Mouse (Mus musculus) cerebellum, adult 2 months (tissue): ENCODE measurements around the gene Exd2.

Experiments
- CTCF ChIP-seq: fragments of 200-500 bp; IDR thresholded peaks from 2 replicates; pipeline ENCODE4 v1.5.1; 2011; ENCODE audit warnings: low read depth, mild to moderate bottlenecking, control low read depth, low read length, moderate library complexity, borderline replicate concordance; ENCODE audit not compliant: insufficient read depth
- POLR2A ChIP-seq: fragments of 200-500 bp; IDR thresholded peaks from 2 replicates; pipeline ENCODE4 v1.6.1; 2011; ENCODE audit warnings: low read length, control low read depth, borderline replicate concordance; ENCODE audit not compliant: insufficient read depth

DNA sequence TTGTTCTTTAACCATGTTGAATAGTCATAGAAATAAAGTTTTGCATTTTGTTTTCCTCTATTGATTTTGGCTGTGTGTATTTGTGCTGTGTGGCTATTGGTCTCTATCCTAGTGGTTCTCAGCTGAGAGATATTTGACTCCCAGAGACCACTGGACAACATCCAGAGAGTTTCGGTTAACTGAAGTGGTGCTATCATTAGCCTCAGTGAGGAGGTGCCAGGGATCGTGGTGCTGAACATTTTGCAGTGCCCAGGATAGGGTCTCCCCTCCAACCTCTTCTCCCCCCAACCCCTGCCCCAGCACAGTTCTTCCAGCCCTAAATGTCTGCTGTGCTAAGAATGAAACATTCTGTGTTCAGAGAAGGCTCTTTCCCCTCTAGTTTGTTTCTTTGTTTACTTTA, 7.3 kb downstream of the Exd2 start:
- TF ChIP-seq CTCF, result no peak
- TF ChIP-seq POLR2A, result no peak
